Mouse (Mus musculus) spleen, adult 2 months (tissue): ENCODE results near the gene Adprh.

Experiments
- CTCF ChIP-seq: fragments of 200-500 bp; IDR thresholded peaks from 2 replicates; pipeline ENCODE4 v1.5.1; 2011; ENCODE audit warnings: mild to moderate bottlenecking, inconsistent platforms; ENCODE audit not compliant: insufficient read depth, insufficient read length, insufficient replicate concordance; ENCODE audit errors: extremely low read depth
- POLR2A ChIP-seq: fragments of 200-500 bp; IDR thresholded peaks from 2 replicates; pipeline ENCODE4 v1.6.1; 2011; ENCODE audit warnings: low read depth, low read length, inconsistent platforms

DNA sequence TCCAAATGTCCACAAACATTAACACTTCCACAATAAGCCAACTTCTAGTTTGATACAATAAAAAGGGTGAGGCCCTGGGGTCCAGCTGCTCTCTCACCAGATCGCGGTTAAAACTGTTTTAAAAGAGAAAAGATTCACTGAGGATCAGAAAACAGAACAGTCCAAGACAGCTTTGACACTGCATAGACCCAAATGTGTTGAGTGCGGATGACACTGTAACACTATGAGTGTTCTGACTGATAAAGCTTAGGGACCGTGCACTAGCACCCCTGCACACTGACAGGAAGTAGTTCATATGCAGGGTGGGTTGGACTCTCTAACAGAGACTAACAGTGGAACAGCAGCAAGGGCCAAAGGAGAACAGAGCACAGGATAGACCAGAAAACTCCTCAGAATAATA lies 1.4 kb upstream of the Adprh start:
- no peak for TF ChIP-seq CTCF
- TF ChIP-seq POLR2A, result no peak
